Comparison of ENCODE assay signal across 25 mouse cellular contexts in the genomic region with DNA sequence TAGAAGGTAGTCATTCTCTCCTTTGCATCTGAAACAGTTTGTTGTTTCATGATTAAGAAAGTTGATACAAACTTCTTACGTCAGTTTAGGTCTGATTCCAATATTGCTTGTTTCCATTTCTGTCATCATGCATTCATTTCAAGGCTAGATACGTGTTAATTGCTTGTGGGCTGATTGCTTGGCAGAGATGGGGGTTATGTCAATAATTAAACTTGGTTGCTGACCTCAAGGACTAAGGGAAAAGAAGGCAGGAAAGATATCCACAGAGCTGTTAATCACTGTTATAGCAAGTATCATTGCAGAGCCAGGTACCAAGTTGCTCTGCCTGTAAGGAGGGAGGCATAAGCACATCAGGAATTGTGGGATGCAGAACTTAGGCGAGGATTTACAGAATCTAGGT.
"Had no signal": no experiment of that assay in that cellular context is flagged by ENCODE, and none has a peak within 500 bp of the region (broad histone marks: within the 10 kb centered on the region; RNA-seq: fewer than 3 reads in every experiment).

No protein-coding gene starts in this region.

- ATAC-seq: hindbrain, embryonic 16.5 days; inflammation-experienced regulatory T-cells, adult 6 months; intestine, embryonic 15.5 days; intestine, postnatal 0 days; liver, postnatal 0 days had no signal

- H3K4me1 ChIP-seq: heart, embryonic 10.5 days; heart, embryonic 12.5 days; hindbrain, embryonic 10.5 days; hindbrain, embryonic 12.5 days; intestine, embryonic 15.5 days; limb, embryonic 10.5 days; limb, embryonic 12.5 days; liver, embryonic 13.5 days; liver, embryonic 15.5 days had no signal

- H3K4me3 ChIP-seq: gastrocnemius, adult 2 months; heart, embryonic 10.5 days; heart, embryonic 12.5 days; hindbrain, embryonic 10.5 days; hindbrain, embryonic 12.5 days; intestine, embryonic 15.5 days; layer of hippocampus, adult 2 months; left cerebral cortex, adult 2 months; limb, embryonic 10.5 days; limb, embryonic 12.5 days; liver, embryonic 13.5 days; liver, embryonic 15.5 days had no signal

- H3K9ac ChIP-seq: heart, embryonic 12.5 days; hindbrain, embryonic 12.5 days; hindbrain, embryonic 14.5 days; intestine, embryonic 15.5 days; limb, embryonic 12.5 days; liver, embryonic 13.5 days; liver, embryonic 15.5 days; liver, postnatal 0 days had no signal

- H3K27me3 ChIP-seq: heart, embryonic 12.5 days; hindbrain, embryonic 12.5 days; intestine, embryonic 15.5 days; limb, embryonic 12.5 days; liver, embryonic 13.5 days; liver, embryonic 15.5 days had no signal

- H3K36me3 ChIP-seq: heart, embryonic 10.5 days; heart, embryonic 12.5 days; hindbrain, embryonic 10.5 days; hindbrain, embryonic 12.5 days; intestine, embryonic 15.5 days; limb, embryonic 10.5 days; limb, embryonic 12.5 days; liver, embryonic 13.5 days; liver, embryonic 15.5 days had no signal

- H3K27ac ChIP-seq: gastrocnemius, adult 2 months; heart, embryonic 10.5 days; hindbrain, embryonic 10.5 days; hindbrain, embryonic 12.5 days; hindbrain, embryonic 14.5 days; intestine, embryonic 15.5 days; kidney, postnatal 0 days; layer of hippocampus, adult 2 months; left cerebral cortex, adult 2 months; limb, embryonic 10.5 days; limb, embryonic 12.5 days; liver, embryonic 13.5 days; liver, embryonic 15.5 days had no signal

- H3K9me3 ChIP-seq: heart, embryonic 10.5 days; heart, embryonic 12.5 days; hindbrain, embryonic 10.5 days; hindbrain, embryonic 12.5 days; intestine, embryonic 15.5 days; limb, embryonic 10.5 days; limb, embryonic 12.5 days; liver, embryonic 15.5 days had no signal

- DNase-seq: gastrocnemius, adult 2 months; gastrocnemius, postnatal 10 days; gastrocnemius, postnatal 25 days; heart, adult 18-20 months; heart, postnatal 10 days; heart, postnatal 4 days; liver; liver, embryonic 13.5 days; liver, postnatal 0 days had no signal

- H3K4me2 ChIP-seq: heart, embryonic 12.5 days; hindbrain, embryonic 12.5 days; hindbrain, embryonic 14.5 days; intestine, embryonic 15.5 days; limb, embryonic 12.5 days; liver, embryonic 11.5 days; liver, embryonic 13.5 days; liver, embryonic 15.5 days had no signal
